Mouse (Mus musculus) hindbrain, postnatal 0 days (tissue): Measurements from ENCODE around the gene Il15. TPM values are rescaled to one million over a fixed set of nuclear protein-coding genes. Genes with fewer than 3 reads are reported as not detected.

Source experiments
- ATAC-seq: fragments of 200-750 bp; cut with Nextera tagmentation; 2 replicates; pipeline ENCODE4 v1.8.0; 2017; ENCODE audit warnings: mild to moderate bottlenecking, moderate TSS enrichment, moderate library complexity
- DNase-seq: peaks from one replicate; pipeline ENCODE4 v3.0.0-alpha.2; 2015; ENCODE audit warnings: low spot score
- H3K27ac ChIP-seq: fragments of 300-500 bp; sonication (generic); 2 replicates; pipeline ENCODE4 v1.5.1; 2014; ENCODE audit warnings: mild to moderate bottlenecking
- H3K27me3 ChIP-seq: fragments of 300-500 bp; sonication (generic); 2 replicates; pipeline ENCODE4 v1.6.1; 2014; ENCODE audit warnings: low read length, mixed read lengths; ENCODE audit not compliant: insufficient read depth
- H3K36me3 ChIP-seq: fragments of 300-500 bp; sonication (generic); 2 replicates; pipeline ENCODE4 v1.6.1; 2014; ENCODE audit warnings: low read length, mixed read lengths; ENCODE audit not compliant: insufficient read depth
- H3K4me1 ChIP-seq: fragments of 300-500 bp; sonication (generic); 2 replicates; pipeline ENCODE4 v1.6.1; 2014; ENCODE audit warnings: antibody characterized with exemption, low read length, mixed read lengths; ENCODE audit not compliant: insufficient read depth
- H3K4me2 ChIP-seq: fragments of 300-500 bp; sonication (generic); 2 replicates; pipeline ENCODE4 v1.6.1; 2014; ENCODE audit warnings: low read depth, mild to moderate bottlenecking, low read length, moderate library complexity, mixed read lengths
- H3K4me3 ChIP-seq: fragments of 300-500 bp; sonication (generic); 2 replicates; pipeline ENCODE4 v1.5.1; 2014; ENCODE audit warnings: low read length
- H3K9ac ChIP-seq: fragments of 300-500 bp; sonication (generic); replicated peaks from 2 replicates; pipeline ENCODE4 v1.6.1; 2014; ENCODE audit warnings: mild to moderate bottlenecking, low read length, moderate library complexity, mixed read lengths
- H3K9me3 ChIP-seq: fragments of 300-500 bp; sonication (generic); 2 replicates; pipeline ENCODE4 v1.6.1; 2016; ENCODE audit warnings: low read length, mixed read lengths
- CTCF ChIP-seq: IDR thresholded peaks from 2 replicates; pipeline ENCODE4 v1.5.1; 2016; ENCODE audit warnings: antibody characterized with exemption, control low read depth, low read depth
- WGBS: fragments of 180-500 bp; shearing (Covaris S2); extraction: QIAGEN DNeasy Blood & Tissue Kit; methylation state at CpG from one replicate; pipeline ENCODE4 v1.1.7; 2014; 5-methylcytosine and 5-hydroxymethylcytosine counted together
- polyA plus RNA-seq: library from polyadenylated mRNA; unstranded; fragments of >200 nt; fragmentation: Nextera tagmentation; extraction: Ambion mirVana; gene quantifications from 2 replicates; pipeline ENCODE4 v1.2.1, GENCODE M21; 2015
- total RNA-seq: library from RNA; depleted of rRNA; stranded (reverse); fragments of >200 nt; gene quantifications from 2 replicates; pipeline ENCODE4 v1.2.3, GENCODE M21; 2014

Gene Il15
- total and polyA plus RNA-seq, 2 experiments from 2014 or later, result 0.73 to 1.1 TPM

- 86% methylated on average over 1 of the region's 1 CpGs for WGBS
- DNase-seq, result no peak
- TF ChIP-seq CTCF, result no peak
- Histone ChIP-seq H3K4me3 (no peak overlapping the region), H3K4me2 (no peak overlapping the region), H3K9me3 (no peaks in the 10 kb centered on the region), H3K4me1 (no peaks in the 10 kb centered on the region), H3K27ac (no peak overlapping the region), H3K9ac (no peak overlapping the region), H3K27me3 (no peaks in the 10 kb centered on the region), H3K36me3 (no peaks in the 10 kb centered on the region)
- ATAC-seq, result no peak
Measured at GRCm38 (mm10) chr8:82387614-82388013, 15.4 kb downstream of the Il15 start.

GRCm38 (mm10) chr8:82385867-82386266 is 17.2 kb downstream of the Il15 start:
- no peak for DNase-seq
- Histone ChIP-seq H3K27ac (no peak overlapping the region), H3K4me2 (no peak overlapping the region), H3K4me3 (no peak overlapping the region), H3K36me3 (no peaks in the 10 kb centered on the region), H3K27me3 (no peaks in the 10 kb centered on the region), H3K9me3 (no peaks in the 10 kb centered on the region), H3K4me1 (no peaks in the 10 kb centered on the region), H3K9ac (no peak overlapping the region)
- ATAC-seq, result no peak
- no peak for TF ChIP-seq CTCF

- TF ChIP-seq CTCF, result no peak
- H3K4me1 ChIP-seq, result no peaks in the 10 kb centered on the region
- 35% methylated on average over 11 of the region's 11 CpGs for WGBS
- ATAC-seq (peak; percentile 55; the same call in 1 of the 2 replicates), DNase-seq (peak; percentile 48)
- no peaks in the 10 kb centered on the region for H3K36me3 ChIP-seq
- no peak overlapping the region for H3K27ac ChIP-seq
- H3K9me3 ChIP-seq, result no peaks in the 10 kb centered on the region
- H3K4me3 ChIP-seq, result no peak overlapping the region
- no peak overlapping the region for H3K9ac ChIP-seq
- H3K4me2 ChIP-seq, result no peak overlapping the region
- no peaks in the 10 kb centered on the region for H3K27me3 ChIP-seq
Measured at GRCm38 (mm10) chr8:82384458-82385234, 18.4 kb downstream of the Il15 start.

- DNase-seq, result no peak
- Histone ChIP-seq H3K27ac (no peak overlapping the region), H3K9ac (no peak overlapping the region), H3K27me3 (no peaks in the 10 kb centered on the region), H3K36me3 (no peaks in the 10 kb centered on the region), H3K9me3 (no peaks in the 10 kb centered on the region), H3K4me1 (no peaks in the 10 kb centered on the region), H3K4me3 (no peak overlapping the region), H3K4me2 (no peak overlapping the region)
- TF ChIP-seq CTCF, result no peak
- no peak for ATAC-seq
- 81% methylated on average over 3 of the region's 3 CpGs for WGBS
Measured at GRCm38 (mm10) chr8:82383346-82383745, 19.7 kb downstream of the Il15 start.

- Histone ChIP-seq H3K4me2 (no peak overlapping the region), H3K9ac (no peak overlapping the region), H3K9me3 (no peaks in the 10 kb centered on the region), H3K4me3 (no peak overlapping the region), H3K4me1 (no peaks in the 10 kb centered on the region), H3K27me3 (no peaks in the 10 kb centered on the region), H3K36me3 (no peaks in the 10 kb centered on the region), H3K27ac (no peak overlapping the region)
- DNase-seq (no peak), ATAC-seq (no peak)
- WGBS, result 43% methylated on average over 2 of the region's 2 CpGs
- no peak for TF ChIP-seq CTCF
Measured at GRCm38 (mm10) chr8:82382316-82382715, 20.7 kb downstream of the Il15 start.

GRCm38 (mm10) chr8:82374470-82374869 is 28.6 kb downstream of the Il15 start:
- no peak overlapping the region for H3K27ac ChIP-seq
- H3K9ac ChIP-seq, result no peak overlapping the region
- no peak overlapping the region for H3K4me2 ChIP-seq
- TF ChIP-seq CTCF, result no peak
- WGBS, result 83% methylated on average over 4 of the region's 4 CpGs
- no peak for ATAC-seq
- H3K27me3 ChIP-seq, result no peaks in the 10 kb centered on the region
- H3K36me3 ChIP-seq, result no peaks in the 10 kb centered on the region
- no peaks in the 10 kb centered on the region for H3K4me1 ChIP-seq
- H3K9me3 ChIP-seq, result no peaks in the 10 kb centered on the region
- DNase-seq, result no peak
- H3K4me3 ChIP-seq, result no peak overlapping the region

- ATAC-seq, result no peak
- WGBS, result 92% methylated on average over 6 of the region's 6 CpGs
- H3K4me1 ChIP-seq, result no peaks in the 10 kb centered on the region
Measured at GRCm38 (mm10) chr8:82372846-82373245, 30.2 kb downstream of the Il15 start.

More at GRCm38 (mm10) chr8:82372846-82373245, 30.2 kb downstream of the Il15 start:
- Histone ChIP-seq H3K9ac (no peak overlapping the region), H3K4me3 (no peak overlapping the region), H3K4me2 (no peak overlapping the region), H3K27me3 (no peaks in the 10 kb centered on the region), H3K9me3 (no peaks in the 10 kb centered on the region), H3K36me3 (no peaks in the 10 kb centered on the region), H3K27ac (no peak overlapping the region)
- no peak for DNase-seq
- TF ChIP-seq CTCF, result no peak
